Mouse (Mus musculus): ENCODE results near the gene Plxna1. TPM values are rescaled to one million over a fixed set of nuclear protein-coding genes. Genes with fewer than 3 reads are reported as not detected.

Gene Plxna1
- 52.3 and 56.8 TPM in 2 replicates for polyA plus RNA-seq (2016; fragmentation: Nextera tagmentation; extraction: Ambion mirVana)

- peak; percentile 82 for ATAC-seq (ENCODE audit: low FRiP score)
- under 1% methylated on average over 55 of the region's 110 CpGs for WGBS
Observed at GRCm38 (mm10) chr6:89362281-89363106, at the start of gene Plxna1. Gene Plxna1 (minus strand): TSS chr6:89362620.

DNA sequence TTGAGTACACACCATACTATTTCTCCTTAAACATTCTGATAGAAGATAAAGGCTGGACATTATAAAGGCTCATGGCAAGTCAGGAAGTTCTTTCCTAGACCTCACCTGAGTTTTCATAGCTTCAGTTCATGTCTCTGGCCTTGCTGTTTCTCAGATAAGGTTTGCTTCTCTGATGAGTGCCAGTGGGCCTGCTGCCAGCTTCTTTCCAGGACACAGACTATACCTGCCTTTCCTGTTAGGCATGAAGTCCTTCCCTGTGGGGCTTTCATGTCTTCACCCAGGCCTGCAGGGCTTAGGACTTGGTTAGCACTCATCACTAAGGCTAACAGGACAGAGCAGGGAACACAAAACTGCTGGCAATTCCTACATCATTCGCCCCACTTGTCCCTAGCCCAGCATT lies 46.6 kb upstream of the Plxna1 start:
- no peak overlapping the region for H3K4me3 ChIP-seq (replicated peaks)
- peaks cover 6% of the 10 kb centered on the region; the same call in 1 of the 2 replicates for H3K27me3 ChIP-seq
- no peak overlapping the region for H3K9ac ChIP-seq
- no peak for ATAC-seq (ENCODE audit: low FRiP score)
- peaks cover 4% of the 10 kb centered on the region; the same call in 1 of the 2 replicates for H3K4me1 ChIP-seq
- H3K36me3 ChIP-seq (replicated peaks), result no peaks in the 10 kb centered on the region
- 73% methylated on average over 1 of the region's 1 CpGs for WGBS
- no peaks in the 10 kb centered on the region for H3K9me3 ChIP-seq
- no peak overlapping the region for H3K27ac ChIP-seq
- no peak overlapping the region for H3K4me2 ChIP-seq

More at GRCm38 (mm10) chr6:89362281-89363106, at the start of gene Plxna1:
- Histone ChIP-seq H3K4me3 (replicated peaks) (peak within 1 kb of the TSS; percentile 88), H3K4me1 (peaks cover 50% of the 10 kb centered on the region), H3K27ac (peak within 1 kb of the TSS; percentile 84), H3K4me2 (peak within 1 kb of the TSS; percentile 77), H3K9me3 (0 out of 2 replicates have a peak, but pooled peaks cover 2% of the 10 kb centered on the region), H3K9ac (peak within 1 kb of the TSS; percentile 99), H3K36me3 (replicated peaks) (peaks cover under 1% of the 10 kb centered on the region; the same call in 1 of the 2 replicates), H3K27me3 (peaks cover 19% of the 10 kb centered on the region)

DNA sequence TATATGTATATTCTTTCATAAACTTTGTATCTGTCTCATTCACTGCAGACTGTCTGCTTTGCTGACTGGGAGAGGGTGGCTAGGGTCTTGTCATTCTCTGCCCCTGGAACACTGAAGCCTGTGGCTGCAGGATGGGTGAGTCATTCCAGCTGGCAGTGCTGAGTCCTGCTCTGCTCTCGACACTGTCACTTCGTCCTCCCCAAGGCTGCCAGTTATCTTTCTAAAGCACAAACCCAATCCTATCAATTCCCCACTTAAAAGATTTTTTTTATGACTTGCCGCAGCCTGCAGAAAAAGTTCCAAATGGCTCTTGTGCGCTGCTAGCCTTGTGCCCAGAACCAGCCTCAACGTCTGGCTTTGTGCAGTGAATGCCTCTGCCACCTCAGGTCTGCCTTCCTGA lies 45.8 kb upstream of the Plxna1 start:
- H3K27ac ChIP-seq, result no peak overlapping the region
- H3K9me3 ChIP-seq, result no peaks in the 10 kb centered on the region
- WGBS, result 88% methylated on average over 5 of the region's 5 CpGs
- no peak overlapping the region for H3K9ac ChIP-seq
- H3K4me1 ChIP-seq, result peaks cover 4% of the 10 kb centered on the region; the same call in 1 of the 2 replicates
- no peaks in the 10 kb centered on the region for H3K36me3 ChIP-seq (replicated peaks)
- no peak overlapping the region for H3K4me3 ChIP-seq (replicated peaks)
- no peak for ATAC-seq (ENCODE audit: low FRiP score)
- no peak overlapping the region for H3K4me2 ChIP-seq
- H3K27me3 ChIP-seq, result peaks cover 6% of the 10 kb centered on the region; the same call in 1 of the 2 replicates

DNA sequence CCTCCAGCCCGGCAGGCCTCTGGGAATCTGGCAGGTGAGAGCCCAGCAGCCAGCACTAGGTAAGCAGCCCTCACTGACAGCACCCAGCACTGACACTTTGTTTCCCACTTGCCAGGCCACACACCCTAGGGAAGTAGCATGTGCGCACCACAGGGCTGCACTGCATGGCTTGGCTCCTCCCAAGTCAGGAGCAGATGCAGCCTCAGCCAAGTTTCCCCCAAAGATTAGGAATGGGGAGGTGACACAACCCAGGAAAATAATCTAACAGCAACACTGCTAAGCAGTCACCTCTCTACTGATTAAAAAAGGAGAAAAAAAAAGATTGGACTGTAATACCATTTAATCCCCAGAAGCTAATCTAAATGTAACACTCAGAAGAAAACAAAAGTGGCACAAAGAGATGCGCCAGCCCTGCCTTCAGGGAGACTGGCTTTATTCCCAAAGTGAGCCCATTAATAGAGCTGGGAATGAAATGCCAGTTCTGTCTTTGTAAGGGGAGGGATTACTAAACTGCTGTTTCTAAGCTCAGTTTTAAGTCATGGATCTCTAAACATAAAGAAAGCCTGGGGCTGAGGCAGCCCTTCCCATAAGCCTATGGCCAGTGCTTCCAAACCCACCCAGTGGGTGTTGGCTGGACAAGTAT lies 44.9 kb upstream of the Plxna1 start:
- Histone ChIP-seq H3K27ac (no peak overlapping the region), H3K9ac (no peak overlapping the region), H3K4me2 (no peak overlapping the region), H3K9me3 (no peaks in the 10 kb centered on the region), H3K4me1 (peaks cover 7% of the 10 kb centered on the region), H3K4me3 (replicated peaks) (no peak overlapping the region), H3K36me3 (replicated peaks) (no peaks in the 10 kb centered on the region), H3K27me3 (peaks cover 6% of the 10 kb centered on the region; the same call in 1 of the 2 replicates)
- 66% methylated on average over 3 of the region's 3 CpGs for WGBS
- 0 out of 2 replicates have a peak, but pooled peaks have one; percentile 41 for ATAC-seq (ENCODE audit: low FRiP score)

DNA sequence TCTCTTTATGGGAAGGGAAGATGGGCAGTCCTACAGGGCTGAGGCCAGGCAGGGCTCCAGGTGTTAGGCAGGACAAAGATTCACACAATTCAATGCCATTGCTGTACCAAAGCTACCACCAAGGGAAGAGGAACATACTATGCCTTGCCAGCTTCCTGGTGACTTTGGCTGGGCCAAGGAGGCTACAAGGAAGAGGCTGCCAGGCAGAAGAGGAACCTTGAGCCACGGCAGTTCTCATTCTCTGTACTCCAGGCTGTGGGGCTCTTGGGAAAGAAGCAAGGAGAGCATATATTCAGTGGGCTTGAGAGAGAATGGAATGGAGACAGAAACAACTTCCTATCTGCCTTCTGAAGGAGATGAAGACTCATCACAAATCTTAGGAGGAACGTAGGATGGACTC lies 42.5 kb upstream of the Plxna1 start:
- no peak overlapping the region for H3K4me3 ChIP-seq (replicated peaks)
- H3K4me2 ChIP-seq, result no peak overlapping the region
- ATAC-seq (ENCODE audit: low FRiP score), result no peak
- no peak overlapping the region for H3K9ac ChIP-seq
- WGBS, result 94% methylated on average over 2 of the region's 2 CpGs
- no peaks in the 10 kb centered on the region for H3K36me3 ChIP-seq (replicated peaks)
- H3K4me1 ChIP-seq, result peaks cover 8% of the 10 kb centered on the region
- H3K27ac ChIP-seq, result no peak overlapping the region
- no peaks in the 10 kb centered on the region for H3K9me3 ChIP-seq
- H3K27me3 ChIP-seq, result peaks cover 6% of the 10 kb centered on the region; the same call in 1 of the 2 replicates

DNA sequence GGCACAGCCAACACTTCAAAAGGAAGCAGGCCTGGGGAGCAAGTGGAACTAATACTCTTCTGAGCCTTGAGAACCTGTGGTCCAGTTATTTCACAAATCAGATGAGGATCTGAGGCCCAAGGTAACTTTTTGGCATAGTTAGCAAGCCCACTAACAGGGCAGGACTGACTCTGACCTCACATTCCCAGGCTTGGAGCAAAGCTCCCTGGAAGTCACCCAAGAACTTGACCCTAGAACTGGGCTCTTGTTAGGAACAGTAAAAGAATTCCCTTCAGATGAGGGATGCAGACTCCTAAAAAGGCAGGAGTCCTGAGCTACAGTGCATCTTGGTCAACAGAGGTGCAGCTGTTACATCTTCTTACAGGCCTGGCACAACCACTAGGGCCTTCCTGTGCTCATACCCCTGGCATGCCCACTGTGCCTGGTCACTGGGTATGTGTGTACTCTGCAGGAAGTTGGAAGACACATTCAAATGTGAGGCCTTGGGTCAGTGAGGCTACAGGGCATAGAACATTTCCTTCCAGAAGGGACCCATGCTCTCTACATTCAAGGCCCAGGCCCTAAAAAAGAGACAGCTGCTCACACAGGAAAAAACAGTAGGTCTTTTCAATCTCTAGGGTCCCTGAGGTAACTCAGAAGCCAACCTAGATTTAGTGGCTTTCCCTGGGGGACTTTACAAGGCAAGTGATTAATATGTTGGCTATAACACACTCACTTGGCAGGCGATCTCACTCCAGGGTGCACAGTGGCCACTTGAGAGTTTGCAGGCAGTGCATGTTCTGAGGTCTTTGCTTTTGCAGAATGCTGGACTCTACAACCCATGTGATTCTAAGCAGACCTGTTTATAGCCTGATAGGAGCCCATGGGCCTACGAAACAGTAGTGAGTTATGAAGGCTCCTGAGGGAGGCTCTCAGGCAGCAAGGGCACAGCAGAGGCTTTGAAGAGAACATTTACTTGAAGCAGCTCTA lies 41.1 kb upstream of the Plxna1 start:
- no peak for ATAC-seq (ENCODE audit: low FRiP score)
- Histone ChIP-seq H3K36me3 (replicated peaks) (no peaks in the 10 kb centered on the region), H3K27ac (no peak overlapping the region), H3K9ac (no peak overlapping the region), H3K9me3 (no peaks in the 10 kb centered on the region), H3K4me1 (peaks cover 8% of the 10 kb centered on the region), H3K4me2 (no peak overlapping the region), H3K4me3 (replicated peaks) (no peak overlapping the region), H3K27me3 (peaks cover 6% of the 10 kb centered on the region; the same call in 1 of the 2 replicates)
- WGBS, result 88% methylated on average over 2 of the region's 2 CpGs

GRCm38 (mm10) chr6:89402406-89402805 lies 40.0 kb upstream of the Plxna1 start:
- WGBS, result 33% methylated on average over 2 of the region's 2 CpGs
- no peak overlapping the region for H3K27ac ChIP-seq
- ATAC-seq (ENCODE audit: low FRiP score), result peak; percentile 61; the same call in 1 of the 2 replicates

DNA sequence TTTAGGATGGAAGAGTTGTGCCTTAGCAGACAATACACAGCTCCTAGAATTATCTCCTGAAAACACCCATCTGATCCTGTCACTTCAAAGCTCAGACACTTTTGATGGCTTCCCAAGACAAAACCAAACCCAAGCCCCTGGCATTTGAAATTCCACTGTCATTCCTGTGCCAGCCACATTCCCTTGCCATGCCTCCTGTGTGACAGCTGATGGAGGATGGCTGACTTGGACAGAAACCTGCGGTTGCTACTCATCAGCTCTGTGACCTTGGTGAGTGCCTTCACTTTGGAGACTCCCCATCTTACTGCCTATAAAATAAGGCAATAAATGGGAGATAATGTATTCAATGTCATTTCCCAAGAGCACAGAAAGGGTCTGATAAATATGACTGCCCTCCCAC lies 37.1 kb upstream of the Plxna1 start:
- Histone ChIP-seq H3K4me2 (no peak overlapping the region), H3K9ac (no peak overlapping the region), H3K27me3 (no peaks in the 10 kb centered on the region), H3K27ac (no peak overlapping the region), H3K4me1 (peaks cover 4% of the 10 kb centered on the region; the same call in 1 of the 2 replicates), H3K4me3 (replicated peaks) (no peak overlapping the region), H3K9me3 (no peaks in the 10 kb centered on the region), H3K36me3 (replicated peaks) (no peaks in the 10 kb centered on the region)
- WGBS, result 94% methylated on average over 1 of the region's 1 CpGs
- ATAC-seq (ENCODE audit: low FRiP score), result no peak

More at GRCm38 (mm10) chr6:89402406-89402805, 40.0 kb upstream of the Plxna1 start:
- H3K9me3 ChIP-seq, result no peaks in the 10 kb centered on the region
- H3K4me1 ChIP-seq, result peaks cover 4% of the 10 kb centered on the region
- peaks cover 6% of the 10 kb centered on the region; the same call in 1 of the 2 replicates for H3K27me3 ChIP-seq
- H3K36me3 ChIP-seq (replicated peaks), result no peaks in the 10 kb centered on the region
- no peak overlapping the region for H3K4me3 ChIP-seq (replicated peaks)
- H3K9ac ChIP-seq, result no peak overlapping the region
- H3K4me2 ChIP-seq, result no peak overlapping the region

DNA sequence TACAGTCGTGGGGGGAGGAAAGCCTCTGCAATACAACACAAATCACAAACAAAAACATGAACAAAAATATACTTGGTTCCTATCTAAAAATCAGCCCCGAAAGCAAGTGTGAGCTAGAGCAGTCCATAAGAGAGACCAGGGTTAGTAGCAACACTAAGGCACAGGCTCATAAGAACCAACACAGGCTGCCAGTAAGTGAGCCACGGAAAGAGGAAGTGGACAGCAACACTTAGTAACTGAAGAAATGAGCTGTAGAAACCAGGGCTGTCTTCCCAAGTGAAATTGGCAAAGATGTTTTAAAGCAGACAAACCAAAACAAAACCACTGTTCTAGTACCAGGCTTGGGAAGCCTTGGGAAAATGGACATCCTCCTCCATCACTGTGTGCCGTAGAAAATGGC lies 35.5 kb upstream of the Plxna1 start:
- Histone ChIP-seq H3K27me3 (no peaks in the 10 kb centered on the region), H3K4me1 (peaks cover 4% of the 10 kb centered on the region; the same call in 1 of the 2 replicates), H3K36me3 (replicated peaks) (no peaks in the 10 kb centered on the region), H3K9me3 (no peaks in the 10 kb centered on the region), H3K4me2 (no peak overlapping the region), H3K4me3 (replicated peaks) (no peak overlapping the region), H3K27ac (no peak overlapping the region), H3K9ac (no peak overlapping the region)
- no peak for ATAC-seq (ENCODE audit: low FRiP score)
- WGBS, result 88% methylated on average over 4 of the region's 4 CpGs

- no peaks in the 10 kb centered on the region for H3K9me3 ChIP-seq
- ATAC-seq (ENCODE audit: low FRiP score), result no peak
- no peaks in the 10 kb centered on the region for H3K36me3 ChIP-seq (replicated peaks)
- H3K4me1 ChIP-seq, result no peaks in the 10 kb centered on the region
- H3K4me2 ChIP-seq, result no peak overlapping the region
- 94% methylated on average over 2 of the region's 2 CpGs for WGBS
- H3K27ac ChIP-seq, result no peak overlapping the region
- no peak overlapping the region for H3K4me3 ChIP-seq (replicated peaks)
- no peaks in the 10 kb centered on the region for H3K27me3 ChIP-seq
- H3K9ac ChIP-seq, result no peak overlapping the region
Observed at GRCm38 (mm10) chr6:89393820-89394219, 31.4 kb upstream of the Plxna1 start.

DNA sequence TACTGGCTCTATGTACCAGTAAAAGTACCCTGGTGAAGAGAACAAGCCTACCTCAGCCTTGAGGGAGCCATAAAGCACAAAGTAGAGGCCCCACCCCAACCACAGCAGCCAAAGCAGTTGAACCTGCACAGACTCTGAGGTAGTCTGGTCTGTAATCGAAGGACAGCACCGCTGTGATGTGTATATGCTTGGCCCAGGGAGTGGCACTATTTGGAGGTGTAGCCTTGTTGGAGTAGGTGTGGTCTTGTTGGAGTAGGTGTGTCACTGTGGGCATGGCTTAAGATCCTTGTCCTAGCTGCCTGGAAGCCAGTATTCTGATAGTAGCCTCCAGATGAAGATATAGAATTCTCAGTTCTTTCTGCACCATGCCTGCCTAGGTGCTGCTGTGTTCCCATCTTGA lies 29.8 kb upstream of the Plxna1 start:
- no peaks in the 10 kb centered on the region for H3K9me3 ChIP-seq
- H3K4me1 ChIP-seq, result no peaks in the 10 kb centered on the region
- H3K36me3 ChIP-seq (replicated peaks), result no peaks in the 10 kb centered on the region
- H3K4me2 ChIP-seq, result no peak overlapping the region
- 93% methylated on average over 2 of the region's 2 CpGs for WGBS
- H3K9ac ChIP-seq, result no peak overlapping the region
- no peaks in the 10 kb centered on the region for H3K27me3 ChIP-seq
- no peak overlapping the region for H3K4me3 ChIP-seq (replicated peaks)
- H3K27ac ChIP-seq, result no peak overlapping the region
- ATAC-seq (ENCODE audit: low FRiP score), result no peak
